ENCODE assay signal across 17 mouse cellular contexts in genomic region chr8:23314275-23315123, GRCm38 (mm10).
DNase-seq lines count a peak whose midpoint lies in the region; ATAC-seq and TF ChIP-seq lines count a peak whose summit lies in the region.
"Had no signal": no experiment of that assay in that cellular context is flagged by ENCODE, and none has a peak within 500 bp of the region (broad histone marks: within the 10 kb centered on the region; RNA-seq: fewer than 3 reads in every experiment).

No protein-coding gene starts in this region.

- H3K9ac ChIP-seq in kidney, embryonic 15.5 days: no peak overlapping the region
- H3K9ac ChIP-seq in lung, embryonic 15.5 days: no peak overlapping the region
- no peak overlapping the region for H3K9ac ChIP-seq in intestine, embryonic 14.5 days (ENCODE audit: low read length)
- H3K9ac ChIP-seq in stomach, postnatal 0 days (ENCODE audit: low read length): no peak overlapping the region
- H3K9ac ChIP-seq: forebrain, embryonic 13.5 days; liver, embryonic 13.5 days had no signal

- H3K27me3 ChIP-seq in kidney, embryonic 15.5 days: no peaks in the 10 kb centered on the region
- no peaks in the 10 kb centered on the region for H3K27me3 ChIP-seq in lung, embryonic 15.5 days
- H3K27me3 ChIP-seq in intestine, embryonic 14.5 days (replicated peaks; ENCODE audit: control insufficient read depth, insufficient read depth, low read length): no peaks in the 10 kb centered on the region
- no peaks in the 10 kb centered on the region for H3K27me3 ChIP-seq in stomach, postnatal 0 days (ENCODE audit: control insufficient read depth, insufficient read depth, low read length)
- H3K27me3 ChIP-seq: forebrain, embryonic 13.5 days; liver, embryonic 13.5 days had no signal

- TF ChIP-seq CTCF in stomach, postnatal 0 days (IDR thresholded peaks at IDR 0.05; ENCODE audit: low read depth): no peak

- TF ChIP-seq EP300 in stomach, postnatal 0 days (optimal IDR thresholded peaks at IDR 0.05): no peak

- DNase-seq in kidney, adult 11 months: no peak
- no peak for DNase-seq in lung, postnatal 4 days
- DNase-seq in intestine, embryonic 14.5 days (ENCODE audit: low spot score): no peak
- no peak for DNase-seq in stomach, postnatal 0 days (ENCODE audit: low spot score)
- DNase-seq: adrenal gland, adult 2 months; cerebellum, postnatal 14 days; gastrocnemius, adult 2 months; heart, adult 2 months; kidney, adult 2 months; liver, embryonic 13.5 days; midbrain, embryonic 14.5 days; right cerebral cortex, postnatal 25 days had no signal

- no peaks in the 10 kb centered on the region for H3K4me1 ChIP-seq in kidney, embryonic 15.5 days
- H3K4me1 ChIP-seq in lung, embryonic 15.5 days: 0 out of 2 replicates have a peak, but pooled peaks cover 8% of the 10 kb centered on the region
- peaks cover 3% of the 10 kb centered on the region for H3K4me1 ChIP-seq in intestine, embryonic 14.5 days (replicated peaks; ENCODE audit: control insufficient read depth, insufficient read depth, low read length)
- H3K4me1 ChIP-seq in stomach, postnatal 0 days (replicated peaks; ENCODE audit: control insufficient read depth, insufficient read depth): no peaks in the 10 kb centered on the region
- H3K4me1 ChIP-seq: forebrain, embryonic 13.5 days; liver, embryonic 13.5 days had no signal

- no peaks in the 10 kb centered on the region; the same call in 1 of the 2 replicates for H3K9me3 ChIP-seq in kidney, embryonic 15.5 days (replicated peaks)
- no peaks in the 10 kb centered on the region for H3K9me3 ChIP-seq in lung, embryonic 15.5 days
- H3K9me3 ChIP-seq in intestine, embryonic 14.5 days (ENCODE audit: control insufficient read depth, low read length): peaks cover 5% of the 10 kb centered on the region; the same call in 1 of the 2 replicates
- H3K9me3 ChIP-seq in stomach, postnatal 0 days (ENCODE audit: control insufficient read depth, low read length): no peaks in the 10 kb centered on the region
- H3K9me3 ChIP-seq: liver, embryonic 13.5 days had no signal

- H3K4me3 ChIP-seq in kidney, embryonic 15.5 days (replicated peaks): no peak overlapping the region
- no peak overlapping the region for H3K4me3 ChIP-seq in lung, embryonic 15.5 days
- H3K4me3 ChIP-seq in intestine, embryonic 14.5 days (ENCODE audit: low read depth, low read length): no peak overlapping the region
- no peak overlapping the region for H3K4me3 ChIP-seq in stomach, postnatal 0 days (ENCODE audit: low read depth, low read length)
- H3K4me3 ChIP-seq: forebrain, embryonic 13.5 days; gastrocnemius, adult 2 months; heart, adult 2 months; liver, embryonic 13.5 days had no signal

- peak overlapping the region; percentile 68 for H3K27ac ChIP-seq in kidney, embryonic 15.5 days
- peak overlapping the region; percentile 22; the same call in 1 of the 2 replicates for H3K27ac ChIP-seq in lung, embryonic 15.5 days
- H3K27ac ChIP-seq in intestine, embryonic 14.5 days (ENCODE audit: low read depth): peak overlapping the region; percentile 52; the same call in 1 of the 2 replicates
- H3K27ac ChIP-seq in stomach, postnatal 0 days (replicated peaks): peak overlapping the region; percentile 56; the same call in 1 of the 2 replicates
- H3K27ac ChIP-seq: forebrain, embryonic 13.5 days; gastrocnemius, adult 2 months; heart, adult 2 months; liver, embryonic 13.5 days; macrophage had no signal

- no peak for ATAC-seq in kidney, embryonic 15.5 days (replicated peaks; ENCODE audit: low FRiP score)
- ATAC-seq in lung, embryonic 15.5 days (ENCODE audit: borderline replicate concordance, extremely low read depth, low FRiP score, low TSS enrichment): no peak
- ATAC-seq in intestine, embryonic 14.5 days (replicated peaks; ENCODE audit: low FRiP score, low TSS enrichment, low read depth): no peak
- no peak for ATAC-seq in stomach, postnatal 0 days (ENCODE audit: low FRiP score, low TSS enrichment)
- ATAC-seq in inflammation-experienced regulatory T-cells, adult 6 months: no peak
- ATAC-seq: forebrain, embryonic 13.5 days had no signal

- 59% methylated on average over 16 of the region's 16 CpGs for WGBS in kidney, embryonic 15.5 days
- WGBS in lung, embryonic 15.5 days: 43% methylated on average over 16 of the region's 16 CpGs
- 37% methylated on average over 16 of the region's 16 CpGs for WGBS in intestine, embryonic 14.5 days
- WGBS in stomach, postnatal 0 days: 40% methylated on average over 16 of the region's 16 CpGs

- H3K4me2 ChIP-seq in kidney, embryonic 15.5 days: no peak overlapping the region
- H3K4me2 ChIP-seq in lung, embryonic 15.5 days: no peak overlapping the region; the same call in 1 of the 2 replicates
- no peak overlapping the region for H3K4me2 ChIP-seq in intestine, embryonic 14.5 days (ENCODE audit: low read length)
- H3K4me2 ChIP-seq in stomach, postnatal 0 days (replicated peaks; ENCODE audit: low read depth): no peak overlapping the region
- H3K4me2 ChIP-seq: forebrain, embryonic 13.5 days; liver, embryonic 13.5 days had no signal

- H3K36me3 ChIP-seq in kidney, embryonic 15.5 days: no peaks in the 10 kb centered on the region
- no peaks in the 10 kb centered on the region for H3K36me3 ChIP-seq in lung, embryonic 15.5 days
- H3K36me3 ChIP-seq in intestine, embryonic 14.5 days (ENCODE audit: control insufficient read depth, insufficient read depth, low read length): no peaks in the 10 kb centered on the region
- no peaks in the 10 kb centered on the region for H3K36me3 ChIP-seq in stomach, postnatal 0 days (ENCODE audit: control insufficient read depth, insufficient read depth, low read length)
- H3K36me3 ChIP-seq: liver, embryonic 13.5 days had no signal
